Mouse (Mus musculus) intestine, embryonic 16.5 days (tissue): ENCODE measurements around the gene Ampd3. TPM values are rescaled to one million over a fixed set of nuclear protein-coding genes. Genes with fewer than 3 reads are reported as not detected.

Source experiments
- ATAC-seq: fragments of 200-750 bp; cut with Nextera tagmentation; 2 replicates; pipeline ENCODE4 v1.8.0; 2017; ENCODE audit warnings: moderate TSS enrichment, moderate library complexity
- H3K27ac ChIP-seq: fragments of 300-500 bp; sonication (generic); 2 replicates; pipeline ENCODE4 v1.5.1; 2014; ENCODE audit warnings: mild to moderate bottlenecking, low read length
- H3K27me3 ChIP-seq: fragments of 300-500 bp; sonication (generic); replicated peaks from 2 replicates; pipeline ENCODE4 v1.6.1; 2014; ENCODE audit warnings: low read length, control low read depth, mixed read lengths; ENCODE audit not compliant: control insufficient read depth, insufficient read depth
- H3K36me3 ChIP-seq: fragments of 300-500 bp; sonication (generic); 2 replicates; pipeline ENCODE4 v1.6.1; 2014; ENCODE audit warnings: low read length, control low read depth; ENCODE audit not compliant: control insufficient read depth, insufficient read depth
- H3K4me1 ChIP-seq: fragments of 300-500 bp; sonication (generic); 2 replicates; pipeline ENCODE4 v1.6.1; 2014; ENCODE audit warnings: low read length, control low read depth, mixed read lengths; ENCODE audit not compliant: control insufficient read depth, insufficient read depth
- H3K4me2 ChIP-seq: fragments of 300-500 bp; sonication (generic); 2 replicates; pipeline ENCODE4 v1.6.1; 2014; ENCODE audit warnings: low read depth, low read length, control low read depth
- H3K4me3 ChIP-seq: fragments of 300-500 bp; sonication (generic); 2 replicates; pipeline ENCODE4 v1.5.1; 2014; ENCODE audit warnings: mild to moderate bottlenecking, low read length
- H3K9ac ChIP-seq: fragments of 300-500 bp; sonication (generic); 2 replicates; pipeline ENCODE4 v1.6.1; 2014; ENCODE audit warnings: low read depth, low read length
- H3K9me3 ChIP-seq: fragments of 300-500 bp; sonication (generic); 2 replicates; pipeline ENCODE4 v1.6.1; 2016; ENCODE audit warnings: low read length, control low read depth; ENCODE audit not compliant: control insufficient read depth
- WGBS: fragments of 180-500 bp; shearing (Covaris S2); extraction: QIAGEN DNeasy Blood & Tissue Kit; methylation state at CpG from one replicate; pipeline ENCODE4 v1.1.7; 2014; 5-methylcytosine and 5-hydroxymethylcytosine counted together
- polyA plus RNA-seq: library from polyadenylated mRNA; unstranded; fragments of >200 nt; fragmentation: Nextera tagmentation; extraction: Ambion mirVana; gene quantifications from 2 replicates; pipeline ENCODE4 v1.2.1, GENCODE M21; 2015

The Ampd3 gene
- polyA plus RNA-seq, 1 experiment from 2014 or later, result 4.0 TPM

- H3K27ac ChIP-seq, result no peak overlapping the region
- H3K9ac ChIP-seq, result no peak overlapping the region
- no peaks in the 10 kb centered on the region; the same call in 1 of the 2 replicates for H3K36me3 ChIP-seq
- no peak overlapping the region for H3K4me2 ChIP-seq
- ATAC-seq, result 0 out of 2 replicates have a peak, but pooled peaks have one; percentile 21
- H3K27me3 ChIP-seq, result no peaks in the 10 kb centered on the region
- H3K4me1 ChIP-seq, result no peaks in the 10 kb centered on the region
- no peaks in the 10 kb centered on the region for H3K9me3 ChIP-seq
- whole genome bisulfite sequencing, result 72% methylated on average over 11 of the region's 11 CpGs
- H3K4me3 ChIP-seq, result no peak overlapping the region
Measured at GRCm38 (mm10) chr7:110818787-110819350, 50.9 kb downstream of the Ampd3 start.

GRCm38 (mm10) chr7:110821068-110821467, 53.1 kb downstream of the Ampd3 start:
- Histone ChIP-seq H3K4me2 (no peak overlapping the region), H3K27ac (no peak overlapping the region)
- peak; percentile 35; the same call in 1 of the 2 replicates for ATAC-seq

GRCm38 (mm10) chr7:110821653-110822052, 53.6 kb downstream of the Ampd3 start:
- H3K9ac ChIP-seq, result no peak overlapping the region
- WGBS, result 38% methylated on average over 3 of the region's 3 CpGs
- H3K36me3 ChIP-seq, result peaks cover 2% of the 10 kb centered on the region; the same call in 1 of the 2 replicates
- H3K27me3 ChIP-seq, result no peaks in the 10 kb centered on the region
- no peaks in the 10 kb centered on the region for H3K9me3 ChIP-seq
- 0 out of 2 replicates have a peak, but pooled peaks have one; percentile 36 for ATAC-seq
- H3K4me1 ChIP-seq, result no peaks in the 10 kb centered on the region
- H3K4me3 ChIP-seq, result no peak overlapping the region
- no peak overlapping the region for H3K4me2 ChIP-seq
- H3K27ac ChIP-seq, result no peak overlapping the region

More at GRCm38 (mm10) chr7:110821068-110821467, 53.1 kb downstream of the Ampd3 start:
- Histone ChIP-seq H3K9me3 (no peaks in the 10 kb centered on the region), H3K9ac (no peak overlapping the region), H3K4me3 (no peak overlapping the region), H3K36me3 (no peaks in the 10 kb centered on the region; the same call in 1 of the 2 replicates), H3K27me3 (no peaks in the 10 kb centered on the region), H3K4me1 (no peaks in the 10 kb centered on the region)
- WGBS, result 51% methylated on average over 5 of the region's 5 CpGs

DNA sequence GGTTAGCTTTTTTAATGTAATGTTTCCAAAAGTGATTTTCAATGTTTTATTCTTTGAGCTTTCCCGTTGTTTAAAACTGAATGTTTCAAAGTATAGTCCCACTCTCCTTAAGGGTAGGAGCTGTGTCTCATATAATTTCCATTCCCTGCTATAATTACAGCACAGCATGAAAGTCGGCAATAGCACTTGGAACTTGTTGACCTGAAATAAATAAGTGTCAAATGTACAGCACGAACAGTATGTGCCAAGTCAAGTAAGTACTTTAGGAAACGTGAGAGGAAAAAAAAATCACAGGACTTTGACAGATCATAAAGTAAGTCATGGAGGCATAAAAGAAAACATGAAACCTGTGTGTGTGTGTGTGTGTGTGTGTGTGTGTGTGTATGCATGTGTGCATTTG, 54.0 kb downstream of the Ampd3 start:
- H3K9ac ChIP-seq, result no peak overlapping the region
- H3K4me2 ChIP-seq, result no peak overlapping the region
- no peaks in the 10 kb centered on the region for H3K4me1 ChIP-seq
- 44% methylated on average over 4 of the region's 4 CpGs for whole genome bisulfite sequencing
- no peak overlapping the region for H3K4me3 ChIP-seq
- H3K36me3 ChIP-seq, result peaks cover 3% of the 10 kb centered on the region; the same call in 1 of the 2 replicates
- H3K27me3 ChIP-seq, result no peaks in the 10 kb centered on the region
- H3K27ac ChIP-seq, result no peak overlapping the region
- no peak for ATAC-seq
- no peaks in the 10 kb centered on the region for H3K9me3 ChIP-seq

DNA sequence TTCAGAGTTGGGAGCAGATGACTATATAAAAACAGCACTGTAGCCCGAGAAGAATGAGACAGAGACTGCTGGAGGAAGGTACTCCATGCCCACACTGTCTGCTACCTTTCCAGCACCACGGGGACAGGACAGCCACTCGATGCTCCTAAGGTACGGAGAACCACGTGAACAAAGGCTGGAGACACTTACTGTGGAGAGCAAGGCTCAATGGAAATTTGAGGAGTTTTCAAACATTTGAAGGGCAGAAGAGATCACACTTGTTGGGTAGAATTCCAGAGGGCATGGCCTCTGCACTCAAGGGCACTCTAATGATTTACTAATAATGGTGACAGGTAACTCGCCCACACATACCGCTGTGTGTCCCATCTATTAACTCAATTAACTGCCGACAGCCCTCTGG, 55.1 kb downstream of the Ampd3 start:
- 79% methylated on average over 8 of the region's 8 CpGs for WGBS
- Histone ChIP-seq H3K27ac (no peak overlapping the region), H3K9ac (no peak overlapping the region), H3K27me3 (no peaks in the 10 kb centered on the region), H3K4me1 (no peaks in the 10 kb centered on the region), H3K9me3 (no peaks in the 10 kb centered on the region), H3K4me3 (no peak overlapping the region), H3K4me2 (no peak overlapping the region), H3K36me3 (peaks cover 3% of the 10 kb centered on the region; the same call in 1 of the 2 replicates)
- no peak for ATAC-seq

DNA sequence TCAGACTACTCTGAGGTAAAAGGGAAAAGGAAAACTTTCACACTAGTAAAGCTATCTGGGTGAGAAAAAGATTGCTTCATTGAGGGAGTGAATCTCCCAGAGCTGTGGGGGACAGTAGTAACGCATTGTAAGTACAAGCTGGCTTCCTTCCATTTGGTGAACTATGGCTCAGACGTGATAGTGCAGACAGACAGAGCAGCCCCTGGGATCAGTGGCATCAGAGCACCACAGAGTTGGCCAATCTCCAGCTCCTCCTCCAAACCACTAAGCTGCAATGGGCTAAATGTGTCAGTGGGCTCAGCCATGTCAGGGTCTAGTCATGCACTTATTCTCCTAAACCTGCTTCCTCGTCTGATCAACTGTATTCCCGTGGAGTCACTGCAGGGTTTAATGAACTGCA, 55.6 kb downstream of the Ampd3 start:
- Histone ChIP-seq H3K36me3 (peaks cover 3% of the 10 kb centered on the region; the same call in 1 of the 2 replicates), H3K27ac (no peak overlapping the region), H3K27me3 (no peaks in the 10 kb centered on the region), H3K4me3 (no peak overlapping the region), H3K9ac (no peak overlapping the region), H3K9me3 (no peaks in the 10 kb centered on the region), H3K4me2 (no peak overlapping the region), H3K4me1 (no peaks in the 10 kb centered on the region)
- WGBS, result 69% methylated on average over 4 of the region's 4 CpGs
- no peak for ATAC-seq

GRCm38 (mm10) chr7:110823995-110824953, 56.3 kb downstream of the Ampd3 start:
- H3K27ac ChIP-seq, result no peak overlapping the region
- H3K9ac ChIP-seq, result no peak overlapping the region
- H3K4me2 ChIP-seq, result no peak overlapping the region
- no peak for ATAC-seq
- no peak overlapping the region for H3K4me3 ChIP-seq
- peaks cover 3% of the 10 kb centered on the region; the same call in 1 of the 2 replicates for H3K36me3 ChIP-seq
- 82% methylated on average over 8 of the region's 8 CpGs for WGBS
- H3K9me3 ChIP-seq, result no peaks in the 10 kb centered on the region
- H3K27me3 ChIP-seq, result no peaks in the 10 kb centered on the region
- H3K4me1 ChIP-seq, result no peaks in the 10 kb centered on the region

DNA sequence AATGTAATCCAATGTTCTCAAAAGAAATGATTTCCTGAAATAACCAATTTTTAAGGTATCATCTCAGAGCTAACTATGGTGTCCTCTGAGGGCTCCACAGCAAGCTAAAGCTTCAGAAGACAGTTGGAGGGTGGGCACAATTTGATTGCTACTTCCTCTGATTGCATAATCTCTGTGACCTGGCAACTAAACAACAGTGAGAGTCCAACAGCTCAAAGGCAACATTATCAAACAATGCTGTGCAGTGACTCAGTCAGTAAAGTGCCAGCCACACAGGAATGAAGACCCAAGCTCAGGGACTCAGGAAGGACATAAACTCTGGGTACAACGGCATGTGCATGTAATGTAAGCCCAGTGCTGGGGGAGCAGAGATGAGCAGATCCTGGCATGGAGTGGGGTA, 65.0 kb downstream of the Ampd3 start:
- no peak overlapping the region for H3K27ac ChIP-seq
- H3K4me1 ChIP-seq, result no peaks in the 10 kb centered on the region
- H3K4me2 ChIP-seq, result no peak overlapping the region
- H3K9me3 ChIP-seq, result no peaks in the 10 kb centered on the region
- no peak overlapping the region for H3K9ac ChIP-seq
- no peaks in the 10 kb centered on the region for H3K27me3 ChIP-seq
- 96% methylated on average over 1 of the region's 1 CpGs for WGBS
- H3K36me3 ChIP-seq, result peaks cover 5% of the 10 kb centered on the region; the same call in 1 of the 2 replicates
- no peak overlapping the region for H3K4me3 ChIP-seq
- ATAC-seq, result no peak

DNA sequence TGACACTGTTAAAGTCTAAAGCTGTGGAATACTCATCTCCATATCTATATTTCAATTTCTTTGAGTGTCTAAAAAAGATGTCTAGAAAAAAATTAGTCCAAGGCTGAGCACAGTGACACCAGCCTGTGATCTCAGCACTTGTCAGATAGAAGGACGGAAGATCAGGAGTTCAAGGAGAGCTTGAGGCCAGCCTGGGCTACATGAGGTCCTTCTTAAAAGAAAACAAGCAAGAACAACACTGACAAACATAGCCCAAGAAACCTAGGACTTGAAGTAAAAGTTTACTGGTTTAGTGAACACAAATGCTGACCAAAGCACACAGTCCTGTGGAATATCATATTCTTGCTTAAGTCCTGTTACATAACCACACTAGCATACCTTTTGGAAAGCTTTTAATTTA, 66.0 kb downstream of the Ampd3 start:
- ATAC-seq, result no peak
- WGBS, result 85% methylated on average over 1 of the region's 1 CpGs
- Histone ChIP-seq H3K9me3 (no peaks in the 10 kb centered on the region), H3K4me3 (no peak overlapping the region), H3K4me1 (no peaks in the 10 kb centered on the region), H3K4me2 (no peak overlapping the region), H3K27ac (no peak overlapping the region), H3K36me3 (peaks cover 5% of the 10 kb centered on the region; the same call in 1 of the 2 replicates), H3K9ac (no peak overlapping the region), H3K27me3 (no peaks in the 10 kb centered on the region)
